Mouse (Mus musculus) liver, embryonic 16.5 days (tissue): ENCODE data around the gene Eral1. TPM values are rescaled to one million over a fixed set of nuclear protein-coding genes. Genes with fewer than 3 reads are reported as not detected.

Experiments
- microRNA counts: library from miRNA; unstranded; fragments of <30 nt; microRNA quantifications from one replicate; lab custom pipeline; 2016
- microRNA-seq: library from miRNA; unstranded; fragments of <30 nt; microRNA quantifications from one replicate; pipeline ENCODE4, GENCODE M21; 2016
- polyA plus RNA-seq: library from polyadenylated mRNA; unstranded; fragments of >200 nt; fragmentation: Nextera tagmentation; extraction: Ambion mirVana; gene quantifications from 2 replicates; pipeline ENCODE4 v1.2.1, GENCODE M21; 2015

Eral1 gene
- polyA plus RNA-seq, 1 experiment from 2014 or later: 12.4 TPM

MicroRNA genes within 50 kb of the gene (microRNA counts, 519-probe panel; counts per million panel counts)
- microRNA mmu-miR-144 (lab: Ali Mortazavi, UCI) (5,055 counts per million, percentile 100 among the panel's probes with 10 or more counts), microRNA mmu-miR-451 (lab: Ali Mortazavi, UCI) (4,387 counts per million, percentile 99 among the panel's probes with 10 or more counts)

Small RNA genes within 50 kb of the gene (microRNA-seq; reads per million reads assigned to microRNA genes)
- 10,039 reads per million, percentile 92 among the genes with 10 or more reads in this experiment for gene Mir144
- gene Mir451a: not detected
- gene Mir451b: not detected

Other genes with a start within 250 kb of the Eral1 start
- gene Pipox, start 186.3 kb downstream of the Eral1 start, polyA plus RNA-seq: 32.7 and 43.8 TPM in 2 replicates
- gene Sez6, start 149.6 kb downstream of the Eral1 start, polyA plus RNA-seq: 0.17 TPM in 1 of 2 replicates, not detected in the other
- gene Phf12, start 97.6 kb downstream of the Eral1 start, polyA plus RNA-seq: 5.3 and 5.7 TPM in 2 replicates
- 10.8 and 11.3 TPM in 2 replicates for gene Dhrs13, start 48.1 kb downstream of the Eral1 start, polyA plus RNA-seq
- gene Flot2, start 42.5 kb downstream of the Eral1 start, polyA plus RNA-seq: 24.5 and 25.1 TPM in 2 replicates
- 3.4 and 4.9 TPM in 2 replicates for gene Fam222b, start 14.3 kb upstream of the Eral1 start, polyA plus RNA-seq
- 25.4 and 28.6 TPM in 2 replicates for gene Traf4, start 85.2 kb upstream of the Eral1 start, polyA plus RNA-seq
- gene Nek8, start 96.3 kb upstream of the Eral1 start, polyA plus RNA-seq: 10.2 and 10.4 TPM in 2 replicates
- gene Tlcd1, start 96.3 kb upstream of the Eral1 start, polyA plus RNA-seq: 39.9 and 40.3 TPM in 2 replicates
- 609 and 714 TPM in 2 replicates for gene Rpl23a, start 103.2 kb upstream of the Eral1 start, polyA plus RNA-seq
- 11.8 and 16.2 TPM in 2 replicates for gene Rab34, start 108.0 kb upstream of the Eral1 start, polyA plus RNA-seq
- gene Proca1, start 113.0 kb upstream of the Eral1 start, polyA plus RNA-seq: 0.36 and 0.44 TPM in 2 replicates
- gene Sdf2, start 165.4 kb upstream of the Eral1 start, polyA plus RNA-seq: 30.5 and 31.6 TPM in 2 replicates
- 9.9 and 10.3 TPM in 2 replicates for gene Supt6, start 165.6 kb upstream of the Eral1 start, polyA plus RNA-seq
- 23.7 and 24.7 TPM in 2 replicates for gene 2610507B11Rik, start 181.4 kb upstream of the Eral1 start, polyA plus RNA-seq
- gene BC030499, start 210.5 kb upstream of the Eral1 start, polyA plus RNA-seq: 0.06 and 0.13 TPM in 2 replicates
- 33.0 and 33.7 TPM in 2 replicates for gene Spag5, start 221.1 kb upstream of the Eral1 start, polyA plus RNA-seq
- gene Aldoc, start 242.6 kb upstream of the Eral1 start, polyA plus RNA-seq: 15.0 and 19.6 TPM in 2 replicates
- gene Pigs, start 248.0 kb upstream of the Eral1 start, polyA plus RNA-seq: 31.2 and 36.0 TPM in 2 replicates